Mouse (Mus musculus) kidney, adult 11 months (tissue): Measurements from ENCODE around the gene Nfil3.

Experiments
- DNase-seq: peaks from one replicate; pipeline ENCODE4 v3.0.0; 2022

Nfil3 gene

DNA sequence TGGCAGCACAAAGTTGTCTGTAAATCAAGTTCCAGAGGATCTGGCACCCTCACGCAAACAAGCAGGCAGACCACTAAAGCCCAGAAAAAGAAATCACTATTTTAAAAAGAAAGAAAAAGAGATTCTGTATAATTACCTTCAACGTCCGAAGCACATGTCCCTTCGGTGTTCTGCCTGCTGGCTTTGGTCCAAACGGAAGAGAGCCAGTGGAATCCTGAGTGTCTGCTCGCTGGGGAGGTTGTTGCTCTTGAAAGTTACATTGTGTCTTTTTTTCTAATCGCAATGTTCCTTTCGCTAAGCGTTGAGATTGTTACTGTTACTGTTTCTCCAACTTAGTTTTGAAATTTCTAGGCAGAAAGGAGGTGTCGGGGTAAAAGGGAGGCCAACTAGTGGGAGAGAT is 50.3 kb downstream of the Nfil3 start:
- DNase-seq: no peak

DNA sequence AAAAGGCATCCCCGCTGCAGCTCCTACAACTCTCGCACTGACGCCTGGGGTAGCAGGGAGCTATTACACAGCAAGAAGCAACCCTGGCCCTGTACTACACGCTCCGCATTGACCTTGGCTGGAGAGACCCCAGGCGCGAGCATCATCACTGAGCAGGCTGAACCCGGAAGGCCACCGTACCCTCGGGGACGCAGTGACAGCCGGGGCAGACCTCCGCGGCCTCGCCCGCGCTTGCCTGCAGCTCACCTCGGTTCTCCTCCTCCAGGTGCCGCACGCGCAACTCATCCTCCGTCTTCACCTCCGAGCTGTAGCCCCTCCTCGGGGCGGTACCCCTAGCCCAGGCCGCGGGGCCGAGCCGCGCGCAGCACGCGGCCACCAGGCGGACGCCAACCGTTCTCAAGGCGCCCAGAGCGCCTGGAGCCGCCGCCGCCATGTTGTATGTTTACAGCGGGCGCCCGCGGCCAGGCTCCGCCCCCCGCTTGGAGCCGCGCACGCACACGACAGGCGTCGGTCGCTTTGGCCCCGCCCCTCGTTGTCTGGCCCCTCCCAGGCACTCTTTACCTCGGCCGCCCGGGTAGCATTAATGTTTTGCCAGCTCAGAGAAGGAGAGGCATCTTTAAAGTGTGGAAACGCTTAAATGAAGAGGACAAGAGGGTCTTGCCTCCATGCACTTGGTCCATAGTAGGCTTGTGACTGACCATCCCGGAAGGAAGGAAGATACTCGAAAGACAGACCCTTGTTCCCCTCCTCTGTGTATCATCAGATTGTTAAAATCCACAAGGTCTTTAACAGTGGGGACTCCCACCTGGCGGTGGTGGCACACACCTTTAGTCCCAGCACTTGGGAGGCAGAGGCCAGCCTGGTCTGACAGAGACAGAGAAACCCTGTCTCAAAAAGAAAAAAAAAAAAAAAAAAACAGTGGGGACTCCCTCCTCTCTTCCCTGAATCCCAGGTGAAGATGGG is 51.4 kb downstream of the Nfil3 start, which contains the start of gene Auh:
Gene Auh, minus strand, starts transcription at position 473 of the 963 bp plus-strand sequence.
- peak; percentile 79 for DNase-seq

DNA sequence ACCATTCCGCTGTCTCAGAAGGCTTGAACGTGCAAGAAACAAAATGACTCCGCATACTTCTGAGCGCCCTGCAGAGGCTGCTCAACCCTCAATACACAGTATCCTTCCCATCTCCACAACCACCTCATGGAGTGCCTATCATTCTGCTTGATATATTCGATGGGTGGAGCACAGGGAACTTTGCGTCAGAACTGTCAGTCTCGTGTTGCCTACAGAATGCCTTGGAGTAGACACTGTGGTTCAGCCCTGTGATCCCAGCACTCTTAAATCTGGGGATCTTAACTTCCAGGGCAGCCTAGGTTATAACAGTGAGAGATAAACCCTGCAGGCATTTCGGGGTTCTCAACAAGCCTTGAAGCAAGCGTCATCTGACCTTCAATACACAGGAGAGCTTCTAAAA is 52.5 kb downstream of the Nfil3 start:
- no peak for DNase-seq

DNA sequence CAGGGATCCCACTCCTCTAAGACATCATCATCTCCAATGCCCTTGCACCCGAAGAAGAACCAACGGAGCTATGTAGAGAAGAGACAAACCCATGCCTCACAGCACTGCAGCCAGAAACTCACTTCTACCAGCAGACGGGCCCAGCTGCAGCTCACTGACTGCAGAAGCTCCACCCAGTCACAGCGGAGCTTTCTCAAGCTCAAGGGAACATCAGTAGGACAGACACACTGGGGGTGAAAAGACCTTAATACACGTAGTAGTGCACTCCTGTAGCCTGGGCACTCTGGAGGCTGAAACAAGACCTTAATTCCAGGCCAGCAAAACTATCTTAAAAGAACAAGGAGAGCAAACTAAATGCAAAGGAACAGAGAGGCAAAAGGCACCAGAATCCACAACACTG is 56.4 kb downstream of the Nfil3 start:
- no peak for DNase-seq

DNA sequence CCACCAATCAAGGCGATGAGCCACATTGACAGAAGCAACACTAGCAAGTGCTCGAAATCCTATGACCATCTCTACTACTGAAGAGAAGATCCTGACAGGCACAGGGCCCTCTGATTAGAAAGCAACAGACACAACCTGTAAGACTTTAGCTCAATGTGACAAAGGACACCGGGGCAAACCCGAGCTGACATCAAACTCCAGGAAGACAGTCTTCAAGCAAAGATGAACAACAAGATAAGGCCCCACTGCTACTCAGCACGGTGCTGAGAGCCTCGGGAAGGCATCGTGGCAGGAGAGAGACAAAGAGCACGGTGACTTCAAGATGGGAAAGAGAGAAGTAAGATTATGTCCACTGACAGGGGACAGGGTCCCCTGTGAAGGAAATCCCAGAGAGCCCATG is 58.9 kb downstream of the Nfil3 start:
- no peak for DNase-seq

DNA sequence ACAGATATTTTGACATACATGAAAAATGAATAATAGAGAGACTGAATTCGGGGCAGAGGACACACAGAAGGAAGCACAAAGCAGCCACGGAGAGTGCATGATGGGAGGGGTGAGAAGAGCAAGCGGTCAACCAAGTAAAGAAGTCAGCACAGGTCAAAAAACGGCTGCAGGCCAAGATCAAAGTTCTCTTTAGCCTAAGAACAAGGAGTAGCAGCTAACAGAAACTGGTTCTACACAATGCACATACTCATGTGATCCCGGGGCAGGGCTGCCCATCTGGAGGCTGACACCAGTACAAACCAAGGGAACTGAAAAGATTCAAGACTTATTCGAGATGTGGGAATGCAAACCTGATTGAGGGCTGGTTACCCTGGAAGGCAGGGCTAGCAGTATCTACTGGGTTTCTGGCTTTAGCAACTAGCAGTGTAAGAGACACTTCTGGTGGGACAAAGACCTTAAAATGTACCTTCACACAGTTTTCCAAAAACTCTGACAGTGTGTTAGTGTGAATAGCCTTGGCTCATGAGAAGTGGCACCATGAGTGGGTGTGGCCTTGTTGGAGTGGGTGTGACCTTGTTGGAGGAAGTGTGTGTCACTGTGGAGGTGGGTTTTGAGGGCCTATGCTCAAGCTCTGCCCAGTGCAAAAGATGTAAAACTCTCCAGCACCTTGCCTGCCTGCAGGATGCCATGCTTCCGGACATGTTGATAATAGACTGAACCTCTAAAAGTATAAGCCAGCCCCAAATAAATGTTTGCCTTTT is 59.6 kb downstream of the Nfil3 start:
- DNase-seq: peak; percentile 64

DNA sequence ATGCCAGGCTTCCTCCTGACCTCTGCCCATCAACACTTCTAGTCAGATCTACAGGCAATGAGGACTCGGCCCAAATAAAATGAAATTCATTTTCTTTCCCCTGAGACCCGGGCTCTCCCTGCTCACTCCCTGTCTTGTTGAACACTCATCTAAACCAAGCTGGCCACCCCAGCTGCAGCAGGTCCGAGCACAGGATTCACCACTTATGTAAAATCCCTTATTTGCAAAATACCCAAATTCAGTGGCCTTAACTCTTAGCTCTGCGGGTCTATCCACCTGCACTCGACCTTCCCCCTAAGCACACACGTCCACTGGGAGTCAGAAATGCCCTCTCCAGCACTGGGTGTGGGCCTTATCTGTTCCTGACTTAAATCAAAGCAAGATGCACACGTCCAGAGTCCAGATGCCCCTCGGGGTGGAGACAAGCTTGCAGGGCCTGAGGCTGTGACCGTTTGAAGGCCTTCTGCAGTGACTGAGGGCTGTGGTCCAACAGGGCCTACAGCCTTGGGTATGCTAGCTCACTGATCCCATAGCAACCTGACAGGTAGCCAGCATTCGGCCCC is 61.0 kb downstream of the Nfil3 start:
- DNase-seq: no peak

DNA sequence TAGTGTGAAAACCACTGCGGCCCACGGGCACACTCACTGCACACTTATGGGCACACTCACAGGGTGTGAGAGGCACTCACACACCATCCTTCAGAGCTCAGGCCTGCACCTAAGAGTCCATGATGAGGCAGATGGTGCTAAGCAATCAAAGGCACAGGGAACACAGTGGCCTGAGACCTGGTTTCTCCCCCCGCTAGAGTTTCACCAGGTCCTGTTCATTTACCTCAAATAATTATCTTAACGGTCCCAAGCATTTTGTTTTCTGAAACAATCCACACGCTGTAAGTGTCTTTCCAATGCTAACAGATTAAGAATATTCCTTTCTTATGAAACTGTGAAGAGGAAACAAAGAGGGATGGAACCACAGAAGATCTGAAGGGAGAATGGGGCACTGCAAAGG is 62.5 kb downstream of the Nfil3 start:
- DNase-seq: no peak
